Mouse (Mus musculus) kidney, postnatal 14 days (tissue): Measurements from ENCODE around the gene Vps4b.

Experiments used
- DNase-seq: peaks from one replicate; pipeline ENCODE4 v3.0.0; 2022; ENCODE audit warnings: mixed read lengths

Vps4b gene

GRCm38 (mm10) chr1:106796542-106796924 is at the start of gene Vps4b:
Gene Vps4b, minus strand, starts transcription at chr1:106796728.
- DNase-seq: peak; percentile 95

GRCm38 (mm10) chr1:106828784-106829183 is 32.3 kb upstream of the Vps4b start:
- no peak for DNase-seq

- no peak for DNase-seq
Observed at GRCm38 (mm10) chr1:106822297-106822696, 25.8 kb upstream of the Vps4b start.

GRCm38 (mm10) chr1:106818323-106818722 is 21.8 kb upstream of the Vps4b start:
- no peak for DNase-seq

GRCm38 (mm10) chr1:106816766-106817165 is 20.2 kb upstream of the Vps4b start:
- DNase-seq: no peak

- no peak for DNase-seq
Observed at GRCm38 (mm10) chr1:106815265-106815664, 18.7 kb upstream of the Vps4b start.

GRCm38 (mm10) chr1:106814864-106815263 is 18.3 kb upstream of the Vps4b start:
- DNase-seq: no peak

GRCm38 (mm10) chr1:106799931-106800330 is 3.4 kb upstream of the Vps4b start:
- DNase-seq: no peak

GRCm38 (mm10) chr1:106799406-106799805 is 2.9 kb upstream of the Vps4b start:
- DNase-seq: no peak

GRCm38 (mm10) chr1:106796987-106797779 is 655 bp upstream of the Vps4b start:
- no peak for DNase-seq

- DNase-seq: peak; percentile 67
Observed at GRCm38 (mm10) chr1:106795634-106796541, 640 bp downstream of the Vps4b start.

- no peak for DNase-seq
Observed at GRCm38 (mm10) chr1:106774896-106775295, 21.6 kb downstream of the Vps4b start.

GRCm38 (mm10) chr1:106774092-106774491 is 22.4 kb downstream of the Vps4b start:
- no peak for DNase-seq

GRCm38 (mm10) chr1:106768773-106769172 is 27.8 kb downstream of the Vps4b start:
- DNase-seq: no peak

GRCm38 (mm10) chr1:106765771-106766170 is 30.8 kb downstream of the Vps4b start:
- no peak for DNase-seq

GRCm38 (mm10) chr1:106764846-106765245 is 31.7 kb downstream of the Vps4b start:
- DNase-seq: no peak

- no peak for DNase-seq
Observed at GRCm38 (mm10) chr1:106764281-106764680, 32.2 kb downstream of the Vps4b start.

- DNase-seq: no peak
Observed at GRCm38 (mm10) chr1:106760750-106761149, 35.8 kb downstream of the Vps4b start.

GRCm38 (mm10) chr1:106759572-106760435 is 36.7 kb downstream of the Vps4b start, which contains the start of gene Kdsr:
Gene Kdsr, minus strand, starts transcription at chr1:106759727.
- DNase-seq: peak; percentile 99

- DNase-seq: peak; percentile 33
Observed at GRCm38 (mm10) chr1:106758734-106759571, 37.6 kb downstream of the Vps4b start.

GRCm38 (mm10) chr1:106756633-106757032 is 39.9 kb downstream of the Vps4b start:
- DNase-seq: no peak

- DNase-seq: no peak
Observed at GRCm38 (mm10) chr1:106752013-106752412, 44.5 kb downstream of the Vps4b start.
